Mouse (Mus musculus) thymus, adult 2 months (tissue): ENCODE measurements at regions not wholly inside any gene's neighbourhood (a gene's known extent, or its start where the extent isn't known, plus 50 kb on each side); places are given as distances from the start of the nearest gene placed in this dataset.

Source experiments
- CTCF ChIP-seq: fragments of 200-500 bp; IDR thresholded peaks from 2 replicates; pipeline ENCODE4 v1.5.1; 2012; ENCODE audit warnings: mild to moderate bottlenecking, control low read depth, low read length, moderate library complexity, borderline replicate concordance; ENCODE audit not compliant: control insufficient read depth, poor library complexity, insufficient read depth; ENCODE audit errors: extremely low read depth
- POLR2A ChIP-seq: fragments of 200-500 bp; IDR thresholded peaks from 2 replicates; pipeline ENCODE4 v1.6.1; 2012; ENCODE audit warnings: mild to moderate bottlenecking, low read length, control low read depth, moderate library complexity; ENCODE audit not compliant: control insufficient read depth, poor library complexity, insufficient read depth; ENCODE audit errors: extremely low read depth

GRCm38 (mm10) chr3:22306624-22307023 is 230.2 kb downstream of the Tbl1xr1 start:
- TF ChIP-seq POLR2A = no peak
- no peak for TF ChIP-seq CTCF
